Mouse (Mus musculus): ENCODE measurements around the gene Zdhhc5.

DNA sequence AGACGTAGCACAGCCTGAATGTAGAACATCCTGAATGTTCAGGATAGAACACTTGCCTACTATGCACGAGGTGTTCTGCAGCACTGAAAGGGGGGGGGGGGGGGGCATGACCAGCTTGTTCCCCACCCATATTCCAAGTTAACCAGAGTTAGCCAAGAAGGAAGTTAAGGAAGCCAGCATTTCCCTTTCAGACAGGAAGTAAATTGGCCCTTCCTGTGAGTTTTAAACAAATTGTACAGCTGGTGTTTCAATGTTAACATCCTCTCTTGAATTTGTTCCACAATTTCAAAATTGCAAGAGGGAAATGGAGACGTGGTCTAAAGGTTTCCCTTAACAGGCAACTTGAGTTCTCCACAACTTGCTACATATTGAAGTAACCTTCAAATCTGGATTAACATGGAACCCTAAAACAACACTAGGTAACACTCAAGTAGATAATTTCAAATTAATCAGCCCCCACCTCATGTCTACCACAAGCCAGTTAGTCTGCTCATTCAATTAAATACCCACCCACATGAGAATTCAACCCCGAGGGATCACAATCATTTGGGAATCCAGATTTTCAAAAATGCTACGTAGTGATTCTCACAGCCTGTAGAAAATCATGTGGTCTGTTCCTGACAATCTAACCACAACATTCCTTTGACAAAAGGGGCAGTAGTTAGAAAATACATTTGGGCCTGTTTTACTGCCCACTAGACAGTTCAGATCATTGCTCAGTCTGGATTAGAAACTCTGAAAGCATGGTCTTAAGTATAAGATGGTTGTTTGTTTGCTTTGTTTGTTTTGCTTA is 76.4 kb downstream of the Zdhhc5 start:
- TF ChIP-seq CTCF (IDR thresholded peaks at IDR 0.05; ENCODE audit: low read depth) = no peak
- no peak for TF ChIP-seq EP300 (optimal IDR thresholded peaks at IDR 0.05)

Measured in stomach, postnatal 0 days (tissue).